Mouse (Mus musculus) ovary, postnatal 36 days (tissue): ENCODE data around the gene Aip.

Experiments used
- DNase-seq: peaks from one replicate; pipeline ENCODE4 v3.0.0; 2022; ENCODE audit warnings: low spot score, mixed read lengths

Gene Aip

DNA sequence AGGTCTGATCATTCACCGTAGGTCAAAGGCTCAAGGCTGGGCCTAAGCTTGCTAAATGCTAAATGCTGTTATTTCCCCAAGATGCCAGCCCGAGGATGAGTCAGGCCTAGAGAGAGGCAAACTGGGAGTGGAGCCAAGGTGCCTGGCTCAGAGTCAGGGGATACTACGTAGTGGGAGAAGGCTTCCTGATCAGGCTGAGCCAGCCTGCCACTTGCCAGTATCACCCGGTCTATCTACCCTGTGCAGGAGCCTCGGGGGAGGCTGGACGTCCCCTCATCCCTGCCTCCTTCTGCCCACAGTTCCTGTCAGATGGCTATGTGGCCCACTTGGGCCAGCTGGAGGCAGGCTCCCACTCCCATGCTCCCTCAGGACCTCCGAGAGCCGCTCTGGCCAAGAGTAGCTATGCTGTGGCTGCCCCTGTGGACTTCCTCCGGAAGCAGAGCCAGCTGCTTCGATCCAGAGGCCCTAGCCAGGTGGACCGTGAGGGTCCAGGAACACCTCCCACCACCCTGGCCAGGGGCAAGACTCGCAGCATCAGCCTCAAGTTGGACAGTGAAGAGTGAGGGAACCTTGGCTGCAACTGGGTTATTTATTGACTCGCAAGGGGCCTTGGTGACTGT is 12.4 kb downstream of the Aip start:
- DNase-seq: peak; percentile 85

DNA sequence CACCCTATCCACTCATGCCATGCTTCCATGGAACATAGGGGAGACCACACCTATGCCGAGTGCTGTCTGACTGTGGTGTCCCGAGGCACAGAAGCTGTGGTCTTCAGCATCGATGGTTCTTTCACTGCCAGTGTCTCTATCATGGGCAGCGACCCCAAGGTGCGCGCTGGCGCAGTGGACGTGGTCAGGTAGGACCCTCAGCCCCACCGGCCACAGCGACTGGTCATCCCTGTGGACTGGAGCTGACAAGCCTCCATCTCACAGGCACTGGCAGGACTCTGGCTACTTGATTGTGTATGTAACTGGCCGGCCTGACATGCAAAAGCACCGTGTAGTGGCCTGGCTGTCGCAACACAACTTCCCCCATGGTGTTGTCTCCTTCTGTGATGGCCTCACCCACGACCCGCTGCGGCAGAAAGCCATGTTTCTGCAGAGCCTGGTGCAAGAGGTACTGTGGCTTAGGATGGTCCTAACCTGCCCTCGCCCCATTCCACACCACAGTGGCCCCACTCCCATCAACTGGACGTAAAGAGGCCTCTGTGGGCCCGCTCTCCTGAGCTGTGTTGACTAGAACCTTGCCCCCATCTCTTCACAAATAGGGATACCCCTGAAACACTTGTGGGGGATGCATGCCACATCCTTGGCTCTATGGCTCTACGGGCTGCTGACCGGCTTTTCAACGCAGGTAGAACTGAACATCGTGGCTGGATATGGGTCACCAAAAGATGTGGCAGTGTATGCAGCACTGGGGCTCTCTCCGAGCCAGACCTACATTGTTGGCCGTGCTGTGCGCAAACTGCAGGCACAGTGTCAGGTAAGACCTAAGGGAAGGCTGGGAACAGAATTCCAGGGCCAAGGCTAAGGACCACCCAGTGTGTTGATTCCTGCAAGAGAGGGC is 13.3 kb downstream of the Aip start:
- no peak for DNase-seq

DNA sequence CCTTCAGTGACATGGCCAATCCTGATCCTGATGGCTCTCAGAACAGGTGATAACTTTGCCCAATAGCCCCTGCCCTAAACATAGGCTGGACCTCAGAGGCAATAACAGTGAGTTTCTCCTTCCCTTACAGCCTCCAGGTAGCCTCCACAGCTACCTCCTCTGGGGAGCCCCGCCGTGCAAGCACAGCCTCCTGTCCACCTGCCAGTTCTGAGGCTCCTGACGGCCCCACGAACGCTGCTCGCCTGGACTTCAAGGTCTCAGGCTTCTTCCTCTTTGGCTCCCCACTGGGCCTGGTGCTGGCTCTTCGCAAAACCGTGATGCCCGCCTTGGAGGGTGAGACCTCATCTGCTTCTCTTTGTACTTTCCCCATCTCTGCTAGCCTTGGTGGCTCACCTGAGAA is 17.1 kb downstream of the Aip start:
- DNase-seq: no peak

DNA sequence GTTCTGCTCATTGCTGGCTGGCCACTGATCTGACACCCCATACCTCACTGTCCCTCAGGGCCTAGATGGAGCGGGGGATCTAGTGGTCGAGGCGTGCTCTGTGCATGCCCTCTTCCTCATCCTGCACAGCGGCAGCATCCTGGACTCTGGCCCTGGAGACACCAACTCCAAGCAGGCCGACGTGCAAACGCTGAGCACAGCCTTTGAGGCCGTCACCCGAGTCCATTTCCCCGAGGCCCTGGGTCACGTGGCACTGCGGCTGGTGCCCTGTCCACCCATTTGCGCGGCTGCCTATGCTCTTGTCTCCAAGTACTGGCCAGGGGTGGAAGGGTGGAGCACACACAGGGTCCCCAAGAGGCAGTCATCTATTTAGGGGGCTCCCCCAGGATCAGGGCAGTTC is 19.0 kb downstream of the Aip start:
- no peak for DNase-seq

DNA sequence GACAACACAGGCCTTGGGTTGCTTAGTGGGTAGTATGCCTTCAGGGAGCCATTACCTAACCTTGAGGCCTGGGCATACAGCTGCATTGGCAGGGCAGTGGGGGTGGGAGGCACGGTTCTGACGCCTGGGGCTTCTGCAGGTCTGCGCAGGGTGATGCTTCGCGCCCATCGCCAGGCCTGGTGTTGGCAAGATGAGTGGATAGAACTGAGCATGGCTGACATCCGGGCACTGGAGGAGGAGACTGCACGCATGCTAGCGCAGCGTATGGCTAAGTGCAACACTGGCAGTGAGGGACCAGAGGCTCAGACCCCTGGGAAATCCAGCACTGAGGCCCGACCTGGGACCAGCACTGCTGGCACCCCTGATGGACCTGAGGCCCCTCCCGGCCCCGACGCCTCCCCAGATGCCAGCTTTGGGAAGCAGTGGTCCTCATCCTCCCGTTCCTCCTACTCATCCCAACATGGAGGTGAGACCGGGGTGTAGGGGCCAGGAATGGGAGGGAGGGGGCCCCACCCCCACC is 20.9 kb downstream of the Aip start:
- DNase-seq: no peak

DNA sequence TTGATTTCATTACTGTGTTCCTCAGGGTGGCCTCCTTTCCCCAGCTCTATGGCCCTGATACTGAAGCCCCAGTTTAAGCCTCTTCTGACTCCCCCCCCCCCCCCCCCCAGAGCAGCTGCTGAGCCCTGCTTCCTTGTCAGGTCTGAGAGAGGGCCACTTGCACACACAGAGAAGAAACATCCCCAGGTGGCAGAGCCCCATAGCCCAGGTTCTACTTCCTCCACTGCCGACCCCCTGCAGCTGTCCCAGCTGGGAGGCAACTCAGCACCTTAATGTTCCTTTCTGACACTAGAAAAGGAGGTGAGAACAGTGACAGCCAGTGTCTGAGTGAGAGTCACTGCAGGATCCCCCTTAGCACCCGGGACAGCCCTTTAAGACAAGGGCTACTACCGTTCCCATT is 21.9 kb downstream of the Aip start:
- no peak for DNase-seq

DNA sequence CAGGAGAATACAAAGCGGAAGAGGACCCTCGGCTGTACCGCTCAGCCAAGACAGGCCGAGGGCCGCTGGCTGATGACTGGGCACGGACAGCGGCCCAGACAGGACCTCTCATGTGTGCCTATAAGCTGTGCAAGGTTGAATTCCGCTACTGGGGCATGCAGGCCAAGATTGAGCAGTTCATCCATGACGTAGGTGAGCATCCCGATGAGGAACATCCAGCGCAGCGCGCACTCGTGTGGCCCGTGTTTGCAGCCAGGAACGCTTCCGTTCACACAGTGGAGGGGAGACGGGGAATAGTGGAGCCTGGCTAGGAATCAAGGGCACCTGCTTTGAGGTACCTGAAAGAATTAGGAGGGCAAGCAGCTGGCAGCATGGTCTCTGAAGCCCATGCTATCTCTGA is 22.4 kb downstream of the Aip start:
- no peak for DNase-seq

DNA sequence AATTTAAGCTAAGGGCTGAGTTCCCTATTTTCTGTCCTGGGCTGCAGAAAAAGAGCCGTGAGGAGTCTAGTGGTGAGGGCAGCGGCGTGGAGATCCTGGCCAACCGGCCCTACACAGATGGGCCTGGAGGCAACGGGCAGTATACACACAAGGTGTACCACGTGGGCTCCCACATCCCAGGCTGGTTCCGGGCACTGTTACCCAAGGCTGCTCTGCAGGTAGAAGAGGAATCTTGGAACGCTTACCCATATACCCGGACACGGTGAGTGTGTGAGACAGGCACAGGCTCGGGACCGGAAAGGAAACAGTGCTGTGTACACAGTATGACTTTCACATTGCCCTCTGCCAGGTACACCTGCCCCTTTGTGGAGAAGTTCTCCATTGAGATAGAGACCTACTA is 23.0 kb downstream of the Aip start:
- DNase-seq: no peak

DNA sequence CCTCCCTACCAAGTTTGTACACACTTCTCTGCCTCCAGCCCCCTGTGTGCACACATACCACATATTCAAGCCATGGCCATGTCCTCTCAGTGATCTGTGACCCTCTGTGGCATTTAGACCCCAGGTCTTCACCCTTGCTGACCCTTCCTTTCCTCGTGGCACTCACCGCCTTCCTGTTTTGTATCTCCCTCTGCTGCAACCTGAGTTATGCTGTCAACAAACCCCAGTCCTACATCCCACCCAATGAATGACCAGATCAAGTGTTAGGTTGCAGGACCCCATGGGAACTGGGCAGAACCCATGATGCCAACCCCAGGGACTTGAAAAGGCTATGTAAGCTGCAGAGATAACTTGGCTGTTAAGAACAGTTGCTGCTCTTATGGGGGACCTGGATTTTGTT is 23.6 kb downstream of the Aip start:
- DNase-seq: no peak

DNA sequence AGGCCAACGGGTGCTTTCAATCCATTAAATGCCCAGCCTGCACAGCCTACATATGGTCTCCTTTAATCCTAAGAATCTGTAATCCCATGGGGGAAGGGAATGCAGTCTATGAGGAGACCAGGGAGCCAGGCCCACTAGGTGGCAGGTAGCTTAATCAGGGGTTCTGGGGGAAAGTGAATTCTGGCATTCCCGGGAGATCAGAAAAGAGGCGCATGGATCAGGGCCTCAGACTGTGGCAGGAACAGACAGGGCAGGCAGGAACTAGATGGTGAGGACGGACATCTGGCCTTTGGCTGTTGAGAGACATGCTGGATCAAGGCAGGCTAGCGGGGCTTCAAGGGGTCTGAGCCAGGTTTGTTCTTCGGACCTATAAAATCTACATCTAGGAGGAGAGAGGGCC is 24.2 kb downstream of the Aip start:
- DNase-seq: no peak

DNA sequence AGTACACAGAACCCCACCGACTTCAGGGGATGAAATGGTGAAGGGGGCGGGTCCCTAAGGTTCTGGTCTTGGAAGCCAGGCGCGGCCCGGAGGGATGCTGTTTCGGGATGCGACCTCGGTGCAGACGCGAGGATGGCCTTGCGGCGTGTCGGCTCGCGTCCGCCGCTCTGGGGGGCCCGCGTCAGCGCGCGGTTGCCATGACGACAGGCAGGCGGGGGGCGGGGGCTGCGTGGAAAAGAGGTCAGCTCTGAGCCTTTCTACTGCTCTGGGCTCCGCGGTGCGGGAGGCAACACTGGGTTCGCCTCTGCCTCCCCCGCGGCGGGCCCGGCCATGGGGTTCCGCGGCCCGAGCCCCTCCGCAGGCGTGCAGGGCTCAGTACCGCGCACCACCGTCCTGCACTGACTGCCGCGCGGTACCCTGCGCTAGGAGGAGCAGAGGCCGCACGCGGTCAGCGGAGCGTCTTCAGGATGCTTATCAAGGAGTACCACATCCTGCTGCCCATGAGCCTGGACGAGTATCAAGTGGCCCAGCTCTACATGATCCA is 24.9 kb downstream of the Aip start:
- peak; percentile 67 for DNase-seq

DNA sequence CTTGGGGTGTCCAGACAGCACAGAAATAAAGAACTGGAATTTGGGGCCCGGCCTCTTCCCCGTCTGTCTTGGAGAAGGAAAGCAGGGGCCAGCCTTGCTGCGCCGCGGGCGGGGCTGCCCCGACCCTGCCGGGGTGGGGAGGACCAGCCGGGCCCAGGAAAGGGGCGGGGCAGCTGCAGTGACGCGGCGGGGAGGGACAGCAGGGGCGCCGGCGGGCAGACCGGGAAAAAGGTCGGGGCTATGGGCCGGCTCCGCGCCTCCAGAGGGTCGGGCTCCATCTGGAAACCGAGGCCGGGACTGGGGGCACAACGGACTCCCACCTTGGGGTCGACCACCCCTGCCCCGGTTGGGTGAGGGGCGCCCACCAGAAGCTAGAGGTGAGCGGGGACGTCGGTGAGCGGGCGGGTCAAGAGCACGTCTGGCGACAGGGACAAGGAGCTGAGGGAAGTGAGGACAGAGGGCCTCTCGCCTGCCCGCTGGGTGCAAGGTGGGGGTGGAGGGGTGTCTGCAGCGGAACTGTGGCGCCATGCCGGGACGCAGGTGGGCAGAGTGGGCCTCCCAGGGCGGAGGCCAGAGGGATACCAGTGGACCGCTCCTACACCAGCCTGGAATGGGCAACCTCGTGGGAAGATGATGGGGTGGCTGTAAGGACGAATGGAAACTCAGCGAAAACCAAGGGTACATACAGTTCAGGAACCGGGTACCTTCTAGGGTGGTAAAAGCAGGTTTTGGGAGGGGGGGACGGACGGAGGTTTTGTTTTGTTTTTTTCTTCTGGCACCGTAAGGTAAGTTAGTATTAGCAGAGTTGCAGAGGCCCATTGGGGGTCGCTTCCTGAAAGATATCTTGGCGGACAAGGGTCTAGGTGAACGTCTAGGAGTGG is 25.6 kb downstream of the Aip start, which contains the start of gene Pitpnm1:
TSS of gene Pitpnm1 (plus strand) at position 162 of the 881 bp plus-strand sequence.
- DNase-seq: peak; percentile 82

DNA sequence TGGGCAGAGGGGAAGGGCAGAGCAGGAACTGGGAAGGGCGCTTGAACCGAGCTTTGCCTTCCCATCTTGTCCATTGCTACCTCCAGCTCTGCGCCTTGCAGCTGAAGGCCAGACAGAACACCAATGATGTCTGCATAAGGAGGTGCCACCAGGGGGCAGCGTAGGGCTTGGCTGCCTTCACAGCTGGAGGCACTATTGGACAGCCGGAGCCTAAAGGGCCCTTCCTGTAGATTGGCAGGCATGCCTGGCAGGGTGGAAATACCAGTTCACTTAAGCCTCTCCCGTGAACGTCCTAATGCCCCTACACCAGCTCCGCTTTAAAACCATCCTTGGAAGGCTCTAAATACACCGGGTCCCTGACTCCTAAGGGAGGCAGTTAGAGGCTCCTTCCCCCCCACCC is 26.6 kb downstream of the Aip start:
- peak; percentile 90 for DNase-seq

DNA sequence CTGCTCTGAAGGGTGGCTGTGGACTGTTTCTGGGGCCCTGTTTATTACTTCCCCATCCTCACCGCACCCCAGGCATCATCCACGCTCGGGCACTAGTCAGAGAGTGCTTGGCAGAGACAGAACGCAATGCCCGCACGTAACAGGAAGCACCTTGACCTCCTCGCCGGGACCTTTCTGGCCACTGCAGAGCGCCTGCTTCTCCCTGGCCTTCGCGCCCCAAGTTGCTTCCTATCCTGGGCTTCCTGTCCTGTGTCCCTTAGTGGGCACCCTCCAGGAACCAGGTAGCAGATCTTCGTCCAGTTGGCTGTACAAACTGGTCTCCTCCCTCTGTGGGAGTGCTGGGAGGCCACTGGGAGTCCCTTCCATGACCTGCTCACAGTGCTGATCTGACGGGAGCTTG is 27.2 kb downstream of the Aip start:
- DNase-seq: no peak

DNA sequence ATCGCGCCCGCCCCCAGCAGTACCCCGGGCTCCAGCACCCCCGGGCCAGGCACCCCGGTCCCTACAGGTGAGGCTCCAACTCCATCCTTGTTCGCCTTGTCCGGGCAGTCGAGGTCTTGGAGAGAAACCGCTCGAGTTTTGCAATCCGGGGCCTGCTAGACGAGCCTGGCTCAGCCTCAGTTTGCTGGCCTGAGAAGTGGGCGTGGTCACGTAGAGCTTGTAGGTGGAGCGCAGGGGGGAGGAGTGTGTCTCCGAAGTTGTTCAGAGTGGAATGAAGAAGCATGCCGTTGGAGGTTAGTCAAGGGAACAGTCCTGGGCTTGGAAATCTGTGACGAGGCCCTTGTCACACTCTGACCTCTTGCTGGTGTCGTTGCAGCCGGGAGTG is 28.2 kb downstream of the Aip start:
- no peak for DNase-seq

DNA sequence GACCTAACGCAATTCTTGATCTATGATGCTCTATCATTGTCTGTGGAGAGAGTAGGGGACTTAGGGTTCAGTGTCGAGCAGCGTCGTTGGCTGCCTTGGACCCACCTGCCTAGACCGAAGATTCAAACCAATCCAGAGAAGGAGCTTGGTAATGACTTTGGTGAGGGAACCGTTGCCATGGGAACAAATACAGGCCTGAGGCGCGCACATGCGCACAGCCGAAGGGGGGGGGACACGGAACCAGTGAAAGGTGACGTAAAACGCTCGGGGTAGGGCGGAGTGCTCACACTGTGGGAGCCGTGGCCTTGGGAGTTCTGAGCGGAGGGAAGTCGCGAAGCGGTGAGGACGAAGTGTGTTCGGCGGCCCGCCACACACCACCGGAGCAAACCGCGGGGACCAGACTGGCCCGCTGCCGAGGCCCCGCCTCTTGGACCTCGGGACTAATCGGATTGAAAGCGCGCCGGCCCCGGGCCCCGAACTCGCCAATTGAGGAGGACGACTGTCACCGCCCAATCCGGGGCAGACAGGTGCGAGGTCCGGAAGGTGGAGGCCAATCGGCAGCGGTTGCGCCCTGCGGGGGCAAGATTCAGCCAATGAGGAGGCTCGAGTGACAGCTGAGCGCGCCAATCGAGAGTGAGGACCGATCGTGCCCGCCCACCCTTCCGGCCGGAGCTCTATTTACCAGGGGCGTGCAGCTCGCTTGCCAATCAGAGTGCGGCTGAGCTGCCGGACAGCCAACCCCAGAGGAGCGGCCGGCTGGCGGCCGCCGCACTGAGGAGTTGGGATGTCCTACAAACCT is 28.8 kb downstream of the Aip start, which contains the start of gene Cdk2ap2:
TSS of gene Cdk2ap2 (plus strand) at position 541 of the 799 bp plus-strand sequence.
- DNase-seq: peak; percentile 100

DNA sequence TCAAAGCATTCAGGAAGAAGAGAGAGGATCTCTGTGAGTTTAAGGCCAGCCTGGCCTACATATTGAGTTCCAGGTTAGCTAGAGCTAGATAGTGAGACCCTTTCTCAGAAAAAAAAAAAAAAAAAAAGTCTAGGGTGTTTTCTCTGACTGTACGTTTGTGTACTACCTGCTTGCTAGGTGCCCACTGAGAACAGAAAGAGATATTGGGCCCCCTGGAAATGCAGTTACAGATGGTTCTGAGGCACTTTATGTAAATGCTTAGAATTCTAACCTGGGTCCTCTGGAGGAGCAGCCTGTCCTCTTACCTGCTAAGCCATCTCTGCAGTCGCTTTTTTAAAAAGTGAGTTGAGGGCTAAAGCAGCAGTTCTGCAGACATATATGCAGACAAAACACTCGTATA is 29.9 kb downstream of the Aip start:
- DNase-seq: no peak

DNA sequence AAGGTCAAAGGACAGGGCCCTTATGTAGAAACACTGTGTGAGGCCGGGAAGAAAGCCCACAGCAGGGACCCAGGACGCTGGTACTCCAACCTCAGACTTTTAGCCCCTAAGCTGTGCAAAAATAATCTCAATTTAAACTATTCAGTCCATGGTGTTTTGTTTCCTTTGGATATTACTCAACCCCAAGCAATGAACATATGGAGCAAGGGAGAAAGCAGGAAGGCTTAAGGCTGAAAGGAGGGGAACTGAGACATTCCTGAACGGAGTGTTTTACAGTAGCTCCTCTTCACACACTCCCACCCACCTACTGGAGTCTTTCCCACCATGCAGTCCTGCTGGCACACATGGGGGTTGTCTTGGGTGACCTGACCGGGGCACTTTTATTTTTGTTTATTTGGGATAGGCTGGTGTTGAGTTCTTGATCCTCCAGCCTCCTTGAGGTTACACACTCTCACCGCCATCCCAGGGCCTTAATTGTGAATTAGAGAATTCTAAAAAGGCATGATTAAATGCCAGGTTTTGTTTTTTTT is 30.8 kb downstream of the Aip start:
- no peak for DNase-seq

DNA sequence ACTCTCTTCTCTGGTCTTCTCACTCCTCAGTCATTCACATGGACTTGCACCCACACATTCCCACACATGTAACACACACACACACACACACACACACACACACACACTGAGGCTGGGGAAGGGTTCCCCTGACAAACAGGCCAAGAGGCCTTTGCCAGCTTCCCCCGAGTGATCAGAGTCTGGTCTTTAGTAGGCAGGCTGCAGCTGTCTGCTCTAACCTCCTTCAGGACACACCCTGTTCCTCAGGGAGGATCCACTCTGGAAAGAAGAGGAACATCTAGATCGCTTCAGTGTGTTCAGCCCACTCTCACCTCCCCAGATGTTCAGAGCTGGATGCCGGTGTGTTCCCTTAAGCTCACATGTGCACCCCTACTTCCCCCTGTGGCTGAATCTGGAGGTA is 31.3 kb downstream of the Aip start:
- DNase-seq: no peak

DNA sequence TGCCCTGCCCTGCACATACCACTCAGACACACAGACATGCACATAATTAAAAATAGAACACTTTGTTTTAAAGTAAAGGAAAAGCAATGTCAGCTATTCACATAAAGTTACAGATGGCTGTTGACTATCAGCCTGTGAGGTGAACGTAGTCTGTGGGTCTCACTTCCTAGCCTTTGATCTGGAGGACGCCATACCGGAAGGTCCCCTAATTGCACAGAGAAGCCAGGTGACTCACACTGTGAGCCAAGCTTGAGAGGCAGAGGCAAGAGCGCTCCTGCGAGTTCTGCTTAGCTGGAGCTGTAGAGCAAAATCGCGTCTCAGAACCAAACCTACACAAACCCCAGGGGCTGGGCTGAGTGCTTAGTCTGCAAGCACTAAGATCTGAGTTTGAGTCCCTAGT is 31.9 kb downstream of the Aip start:
- DNase-seq: no peak

DNA sequence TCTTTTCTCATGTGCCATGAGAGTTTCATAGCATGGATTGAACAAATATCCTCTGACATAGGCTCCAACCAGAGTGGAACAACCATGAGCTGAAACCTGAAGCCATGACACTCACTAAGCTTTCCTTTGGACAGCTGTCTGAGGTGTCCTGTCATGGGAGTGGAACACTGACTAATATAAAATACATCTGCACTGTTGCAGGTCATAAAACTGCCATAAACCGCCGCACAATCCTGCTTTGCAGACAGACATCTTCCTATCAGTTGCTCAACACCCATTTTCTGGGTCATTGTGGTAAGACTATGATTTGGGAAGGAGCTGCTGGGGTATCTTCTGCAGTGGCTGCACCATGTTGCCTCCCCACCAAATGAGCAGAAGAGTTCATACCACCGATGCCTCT is 32.9 kb downstream of the Aip start:
- DNase-seq: no peak
